Mouse (Mus musculus) G1E (cell line): Measurements from ENCODE around the gene Srarp.

Experiments
- CTCF ChIP-seq: IDR thresholded peaks from 2 replicates; pipeline ENCODE4 v1.5.1; 2012; ENCODE audit warnings: low read depth, low read length, inconsistent platforms, mixed read lengths
- GATA1 ChIP-seq: IDR thresholded peaks from 2 replicates; pipeline ENCODE4 v1.6.1; 2012; ENCODE audit warnings: borderline replicate concordance, low read length, inconsistent platforms, mixed read lengths
- GATA2 ChIP-seq: IDR thresholded peaks from 2 replicates; pipeline ENCODE4 v1.6.1; 2012; ENCODE audit warnings: low read depth, low read length, inconsistent platforms, borderline replicate concordance
- TAL1 ChIP-seq: conservative IDR thresholded peaks from 2 replicates; pipeline ENCODE4 v1.6.1; 2012; ENCODE audit warnings: low read depth, low read length, inconsistent platforms, mixed read lengths

GRCm38 (mm10) chr4:141474431-141474830 lies 38.5 kb upstream of the Srarp start:
- TF ChIP-seq CTCF (no peak), GATA1 (no peak), GATA2 (no peak), TAL1 (no peak)
